Mouse (Mus musculus) c-Kit-negative CD71-positive TER-119-positive erythroid progenitor cells, embryonic 14.5 days (primary cell): Measurements from ENCODE around the gene Gm21964.
A peak's percentile ranks its signal among the peaks of the same experiment; 100 is the strongest.

Source experiments
- DNase-seq: peaks from one replicate; pipeline ENCODE4 v3.0.0-alpha.2; 2013; ENCODE audit warnings: low read depth, low spot score

Gene Gm21964

DNA sequence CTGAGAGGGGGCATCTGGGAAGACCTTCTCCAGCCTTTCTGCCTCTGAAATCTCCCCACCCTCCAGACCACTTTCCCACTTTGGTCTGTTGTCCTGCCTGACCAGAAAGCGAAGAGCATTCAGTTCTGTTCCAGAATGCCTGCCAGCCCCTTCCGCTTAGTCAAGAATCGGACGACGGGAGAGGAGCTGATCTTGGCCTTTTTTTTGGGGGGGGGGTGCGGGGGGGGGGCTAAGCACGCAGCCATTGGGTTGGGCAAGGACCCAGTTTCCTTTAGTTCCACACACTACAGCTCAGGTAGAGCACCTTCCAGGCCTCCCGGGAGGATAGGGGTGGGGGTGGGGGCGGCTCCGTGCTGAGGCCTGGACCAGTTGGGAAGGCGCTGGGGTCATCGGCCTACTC is at the start of gene Gm21964:
Gene Gm21964 (plus strand): TSS at position 301 of the 400 bp plus-strand sequence.
- DNase-seq, result no peak

DNA sequence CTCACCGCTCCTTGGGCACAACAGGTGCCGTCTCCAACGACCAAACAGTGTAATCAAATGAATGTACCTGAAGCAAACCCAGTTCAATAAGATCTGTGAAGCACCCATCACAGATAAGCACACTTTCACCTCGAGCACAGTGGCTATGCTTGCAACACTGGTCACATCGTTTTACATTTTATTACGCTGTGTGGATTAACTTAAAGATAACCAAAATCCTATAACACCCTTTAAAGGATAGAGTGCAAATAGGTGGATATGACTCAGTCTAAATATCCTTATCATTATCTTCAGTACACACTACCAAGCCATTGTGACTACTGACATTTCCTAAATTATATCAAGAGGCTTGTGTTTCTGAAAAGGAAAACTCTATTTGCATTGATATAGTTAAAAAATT is 49.8 kb upstream of the Gm21964 start:
- no peak for DNase-seq

DNA sequence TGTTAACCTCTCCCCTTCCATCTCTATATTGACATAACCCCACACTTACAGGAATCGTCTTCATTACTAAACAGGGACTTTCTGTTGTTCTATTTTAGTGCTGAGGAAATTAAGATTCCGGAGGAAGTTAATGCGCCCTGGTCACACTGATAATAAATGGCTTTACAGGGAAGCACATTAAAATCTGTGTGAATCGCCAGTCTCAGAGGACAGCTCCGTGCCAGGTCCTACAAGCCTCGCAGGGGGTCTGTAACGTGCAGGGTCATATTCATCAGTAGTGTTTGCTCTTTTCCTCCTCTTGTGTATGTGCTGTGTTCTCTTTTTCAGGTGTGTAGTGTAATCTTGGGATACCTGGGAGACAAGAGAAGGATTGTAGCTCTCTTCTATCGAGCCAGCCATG is 42.8 kb upstream of the Gm21964 start:
- no peak for DNase-seq

DNA sequence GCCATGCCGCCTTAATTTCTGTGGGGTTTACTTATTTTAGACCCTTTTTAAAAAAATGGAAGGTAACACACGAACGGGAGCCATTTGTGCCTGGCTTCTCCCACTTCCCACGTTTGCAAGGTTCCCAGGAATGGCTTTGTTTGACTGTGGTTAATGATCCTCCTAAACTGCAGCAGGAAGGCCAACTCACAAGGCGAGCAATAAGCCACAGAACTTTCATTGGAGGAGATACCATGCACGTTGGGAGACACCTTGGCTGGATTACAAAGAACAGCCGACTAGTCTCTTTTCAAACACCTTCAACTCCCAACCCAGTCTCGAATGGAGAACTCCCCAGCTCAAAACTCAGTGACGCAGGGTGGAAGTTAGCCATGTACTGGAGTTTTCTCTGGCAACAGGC is 36.8 kb upstream of the Gm21964 start:
- no peak for DNase-seq

DNA sequence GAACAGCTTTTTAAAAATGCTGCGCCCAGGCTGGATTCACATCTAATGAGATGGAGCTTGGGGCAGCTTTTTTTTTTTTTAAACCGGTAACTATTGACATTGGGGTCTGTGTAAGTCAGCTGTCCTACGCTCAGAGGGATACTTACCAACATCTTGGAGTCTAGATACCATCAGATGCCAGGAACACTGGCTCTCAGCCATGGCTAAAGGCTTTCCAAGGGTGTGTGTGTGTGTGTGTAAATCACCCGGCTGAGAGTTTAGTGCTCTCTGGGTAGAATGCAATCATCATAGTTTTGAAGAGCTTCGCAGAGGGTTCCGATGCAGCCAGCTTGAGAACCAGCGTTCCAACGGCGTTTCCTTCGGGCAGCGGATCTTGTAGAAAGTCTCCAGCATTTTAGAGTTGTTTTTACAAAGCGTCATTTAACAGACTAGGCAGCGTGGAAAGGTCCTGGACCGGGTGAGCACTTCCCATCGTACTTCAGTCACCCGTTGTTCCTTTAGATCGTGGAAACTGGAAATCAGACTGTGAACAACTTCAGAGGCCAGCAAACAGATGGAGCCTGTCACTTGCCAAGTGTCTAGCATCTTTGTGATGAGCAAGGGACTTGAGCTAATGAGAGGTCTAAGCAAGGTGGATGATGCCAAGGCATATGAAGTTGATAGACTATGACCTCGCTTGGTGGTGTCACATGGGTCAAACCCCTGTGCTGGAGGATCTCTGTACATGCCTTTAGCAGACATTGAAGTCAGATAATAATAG is 36.2 kb upstream of the Gm21964 start:
- DNase-seq, result no peak

DNA sequence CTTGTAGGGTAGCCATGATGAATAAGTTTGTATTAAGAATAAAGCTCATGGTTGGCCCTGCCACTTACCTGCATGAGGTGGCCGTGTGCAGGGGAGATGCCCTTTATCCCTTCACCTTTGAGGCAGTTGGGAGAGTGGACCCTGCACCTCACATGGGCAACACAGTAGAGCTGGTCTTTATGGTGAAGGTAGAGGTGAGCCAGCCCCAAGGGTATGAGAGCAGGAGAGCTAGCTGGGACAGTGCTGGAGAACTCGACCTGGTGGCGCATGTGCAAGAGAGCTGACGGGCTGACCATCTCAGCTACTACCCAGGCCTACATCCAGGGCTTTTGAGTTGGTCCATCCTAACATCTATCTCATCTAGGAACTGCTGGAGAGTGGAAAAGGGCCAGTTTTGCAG is 35.3 kb upstream of the Gm21964 start:
- no peak for DNase-seq

DNA sequence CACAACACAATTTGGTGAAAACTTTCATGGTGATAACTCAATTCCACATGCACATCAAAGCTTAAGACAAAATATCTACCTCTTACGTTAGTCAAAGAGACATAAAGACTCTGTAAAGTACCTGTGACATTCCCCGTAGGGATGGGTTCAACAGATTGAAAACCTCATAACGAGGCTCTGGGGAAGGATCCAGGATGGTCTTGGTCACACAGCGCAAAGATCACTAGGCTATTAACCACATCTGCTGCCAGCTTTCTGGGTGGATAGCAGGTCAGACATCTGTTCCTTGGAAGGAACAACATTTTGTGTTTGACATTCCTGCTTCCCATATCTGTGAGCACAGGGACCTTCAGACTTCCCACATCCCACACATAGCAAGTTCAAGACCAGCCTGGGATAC is 31.3 kb upstream of the Gm21964 start:
- DNase-seq, result no peak

DNA sequence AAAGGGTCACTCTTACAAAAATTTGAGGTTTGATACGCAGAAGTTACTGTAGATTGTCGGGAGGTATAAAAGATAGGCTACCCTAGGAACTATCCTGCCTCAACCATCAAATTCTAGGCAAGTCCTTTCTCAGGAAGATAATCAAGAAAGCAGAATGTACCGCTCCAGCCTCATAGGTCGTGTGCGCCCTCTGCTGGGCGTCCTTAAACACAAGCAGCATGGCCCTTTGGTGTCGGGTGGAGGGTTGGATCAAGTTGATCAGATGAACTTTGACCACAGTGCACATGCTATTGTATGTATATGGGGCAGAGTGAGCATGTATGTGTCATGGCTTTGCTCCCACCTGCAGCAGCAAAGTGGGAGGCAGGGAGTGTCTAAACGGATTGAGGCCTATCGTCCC is 29.4 kb upstream of the Gm21964 start:
- peak; percentile 24 for DNase-seq

DNA sequence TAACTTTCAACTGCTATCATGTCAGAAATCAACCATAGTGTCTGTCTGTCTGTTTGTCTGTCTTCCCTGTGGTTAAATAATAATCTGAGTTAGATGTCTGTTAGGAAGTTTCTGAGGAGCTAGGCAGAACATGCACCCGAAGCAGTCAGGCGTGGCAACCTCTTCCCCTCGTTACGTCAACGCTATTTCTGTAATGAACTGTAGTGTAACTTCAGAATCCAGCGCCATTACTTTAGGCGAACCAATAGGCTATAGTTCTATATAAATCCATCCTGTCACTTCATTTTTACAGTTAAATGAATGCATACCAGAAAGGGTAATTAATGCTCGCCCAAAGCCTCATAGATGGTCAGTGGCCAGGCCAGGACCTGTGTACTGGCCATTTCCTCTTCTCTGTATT is 26.5 kb upstream of the Gm21964 start:
- DNase-seq, result no peak

DNA sequence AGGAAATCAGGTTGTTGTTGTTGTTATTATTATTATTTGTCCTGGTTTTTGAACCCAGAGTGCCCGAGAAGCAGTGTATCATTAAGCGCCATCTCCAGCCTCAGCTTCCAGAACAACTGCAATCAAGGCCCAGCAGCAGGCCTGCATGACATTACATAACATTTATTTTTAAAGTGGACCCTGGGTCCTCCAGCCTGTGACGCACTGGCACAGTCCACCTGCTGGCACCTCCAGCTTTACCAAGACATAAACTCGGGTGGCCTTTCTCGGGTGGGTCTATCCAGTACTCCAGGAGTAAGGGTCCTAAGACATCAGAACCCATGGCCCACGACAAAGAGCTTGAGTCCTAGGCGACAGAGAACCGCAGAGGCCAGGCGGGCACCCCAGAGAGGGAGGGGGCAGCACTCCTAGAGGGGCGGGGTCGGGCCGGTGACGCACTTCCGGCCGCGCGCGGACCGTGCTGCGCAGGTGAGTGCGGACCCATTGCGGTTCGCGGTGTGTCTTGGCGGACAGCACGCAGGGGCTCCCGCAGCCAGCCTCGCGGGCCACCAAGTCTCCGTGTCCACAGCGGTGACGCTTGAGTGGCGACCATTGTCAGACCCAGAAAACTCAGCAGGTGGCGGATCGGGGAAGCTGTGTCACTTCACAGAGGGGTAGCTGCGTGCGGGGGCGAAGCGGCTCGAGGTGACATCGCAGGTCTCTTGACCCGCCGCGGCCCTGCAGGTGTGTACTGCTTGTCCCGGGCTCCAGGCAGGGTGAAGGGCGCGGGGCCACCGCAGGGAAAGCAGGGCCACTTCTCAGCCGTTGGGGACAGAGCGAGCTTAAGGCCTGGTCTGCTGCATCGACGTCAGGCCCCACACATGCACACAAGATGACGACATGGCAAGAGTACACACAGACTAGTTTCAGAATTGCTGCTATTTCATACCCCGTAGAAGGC is 21.5 kb upstream of the Gm21964 start, which contains the start of gene Zfp612:
Gene Zfp612 (plus strand): TSS at position 465 of the 940 bp plus-strand sequence.
- no peak for DNase-seq

DNA sequence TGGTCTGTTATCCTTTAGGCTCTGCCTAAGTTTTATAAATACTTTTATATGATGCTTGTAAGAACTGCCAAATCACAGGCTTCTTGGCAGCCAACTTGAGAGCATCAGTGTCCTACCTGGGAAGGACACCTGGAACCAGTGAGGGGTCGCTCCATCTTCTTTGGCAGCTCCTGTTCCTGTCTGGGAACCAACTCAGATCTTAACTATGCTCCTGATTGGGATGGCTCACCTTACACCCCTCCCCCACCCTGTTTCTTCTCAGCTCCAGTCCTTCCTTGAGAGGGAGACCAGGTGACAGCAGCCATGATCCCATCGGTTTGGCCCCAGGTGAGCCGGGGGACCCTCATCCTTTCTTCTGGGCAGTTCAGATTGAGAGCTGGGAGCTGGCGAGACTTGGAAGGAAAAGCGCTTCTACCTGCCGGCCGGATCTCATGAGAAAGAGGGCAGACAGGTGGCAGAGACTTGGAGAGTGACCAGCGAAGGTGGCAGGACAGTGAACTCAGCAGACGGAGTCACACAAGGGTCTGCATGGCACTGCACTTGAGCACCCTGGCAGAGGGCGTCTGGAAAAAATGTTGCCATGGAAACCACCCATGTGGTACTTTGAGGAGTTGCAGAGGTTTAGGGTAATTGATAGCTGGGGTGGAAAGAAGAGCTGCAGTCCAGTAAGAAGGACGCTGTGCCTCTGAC is 18.4 kb upstream of the Gm21964 start:
- DNase-seq, result no peak

DNA sequence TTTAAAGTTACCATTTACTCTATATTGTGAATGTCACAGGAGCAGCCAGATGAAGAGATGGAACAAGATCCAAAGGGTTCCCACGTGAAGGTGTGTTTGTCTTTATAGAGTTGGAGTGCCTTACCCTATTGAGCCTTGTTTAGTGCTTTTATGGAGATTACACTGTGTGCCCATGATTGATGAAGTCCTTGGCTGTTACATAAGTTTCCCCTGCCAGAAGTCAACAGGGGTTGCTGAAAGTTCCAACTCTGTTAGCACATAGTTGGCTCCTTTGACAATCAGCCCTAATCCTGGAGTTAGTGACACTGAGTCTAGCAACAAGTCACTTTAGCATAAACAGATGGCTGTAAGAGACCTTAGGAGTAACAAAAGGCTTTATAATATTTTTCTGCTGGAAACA is 9.1 kb upstream of the Gm21964 start:
- no peak for DNase-seq

DNA sequence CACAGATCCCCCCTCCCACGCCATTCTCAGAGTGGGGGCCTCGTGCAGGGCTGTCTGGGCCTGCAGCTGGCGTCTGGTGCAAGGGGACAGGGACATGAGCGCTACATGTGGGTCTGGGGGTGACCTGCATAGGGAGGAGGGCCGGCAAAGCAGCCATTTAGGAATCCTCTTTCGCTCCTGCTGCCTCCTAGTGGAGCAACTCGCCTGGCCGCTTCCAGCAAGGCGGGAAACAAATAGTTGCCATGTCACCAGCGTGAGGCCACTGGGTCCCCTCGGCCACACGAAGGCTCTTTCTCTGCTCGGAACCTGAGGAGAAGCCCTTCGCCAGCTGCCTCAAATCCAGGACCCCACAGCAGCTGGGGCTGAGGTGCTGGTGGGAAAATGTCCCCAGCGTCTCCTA is 669 bp downstream of the Gm21964 start:
- no peak for DNase-seq

DNA sequence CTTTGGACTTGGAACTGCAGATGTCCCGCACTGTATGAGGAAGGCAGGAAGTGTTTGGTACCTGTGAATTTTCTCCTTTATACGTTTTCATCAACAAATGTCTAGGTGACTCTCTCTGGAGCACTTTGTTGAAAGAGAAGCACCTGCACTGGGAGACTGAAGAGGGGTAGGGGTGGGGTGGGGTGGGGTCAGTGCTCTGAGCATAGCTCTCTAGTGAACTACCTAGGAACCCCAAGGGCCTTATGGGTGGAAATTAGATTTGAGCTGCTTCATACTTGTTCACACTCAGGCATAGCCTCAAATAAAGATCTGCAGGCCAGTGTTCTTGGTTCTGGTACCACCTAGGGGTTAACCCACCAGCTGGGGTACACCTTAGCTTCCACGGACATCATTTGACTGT is 1.6 kb downstream of the Gm21964 start, which contains the start of gene Gm17720:
Gene Gm17720 (minus strand): TSS at position 101 of the 400 bp plus-strand sequence.
- DNase-seq, result no peak

DNA sequence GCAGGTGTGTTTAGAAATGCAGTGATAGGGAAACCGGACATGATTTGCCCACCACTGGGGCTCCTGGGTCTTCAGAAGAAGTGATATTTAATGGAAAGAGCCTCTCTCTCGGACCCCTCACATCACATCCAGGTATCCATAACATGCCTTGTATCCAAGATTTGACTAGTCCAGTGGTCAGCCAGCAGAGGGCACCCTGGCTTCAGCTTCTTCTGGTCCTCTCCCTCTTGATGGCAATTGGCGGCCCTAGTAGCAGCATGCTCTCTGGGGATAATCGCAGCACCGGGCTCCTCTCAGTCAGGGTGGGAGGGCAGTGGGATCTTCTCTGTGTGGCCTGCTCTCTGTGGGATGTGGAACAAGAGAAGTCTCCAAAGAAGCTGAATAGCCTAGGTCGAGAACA is 18.7 kb downstream of the Gm21964 start:
- no peak for DNase-seq

DNA sequence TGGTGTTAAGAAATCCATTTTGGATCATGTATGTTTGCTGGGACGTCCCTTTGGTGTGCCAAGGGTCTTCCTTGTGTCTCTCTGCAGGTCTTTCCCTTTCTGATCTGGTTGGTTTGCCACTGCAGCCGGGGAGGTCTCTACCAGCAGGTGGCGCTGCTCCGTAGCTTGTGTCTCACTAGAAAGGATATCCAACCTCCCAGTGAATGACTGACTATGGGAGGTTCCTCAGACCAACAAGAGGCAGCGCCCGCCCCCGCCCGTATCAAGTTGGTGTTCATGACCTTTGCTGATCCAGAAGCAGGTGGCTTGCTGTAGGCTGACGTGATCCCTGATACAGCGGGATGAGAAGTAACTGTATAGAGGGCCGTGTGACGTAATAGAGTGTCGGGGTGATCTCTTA is 29.5 kb downstream of the Gm21964 start:
- DNase-seq, result peak; percentile 9

DNA sequence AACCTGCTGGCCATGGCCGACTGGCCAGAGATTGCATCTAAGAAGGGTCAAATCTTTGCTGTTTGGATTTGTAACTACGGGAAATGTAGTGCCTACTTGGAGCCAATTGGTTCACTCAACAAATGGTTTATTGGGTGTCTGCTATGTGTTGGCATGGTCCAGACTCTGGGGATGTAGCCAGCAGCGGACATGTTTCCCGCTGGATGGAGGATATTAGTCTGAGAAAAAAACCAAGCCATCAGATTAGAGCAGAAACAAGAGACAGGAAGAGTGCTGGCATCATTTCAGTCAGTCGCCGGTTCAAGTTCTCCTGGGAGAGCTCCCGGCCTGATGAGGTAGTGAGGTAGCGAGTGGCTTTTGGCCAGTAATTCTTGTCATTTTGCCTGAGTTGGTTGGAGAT is 33.2 kb downstream of the Gm21964 start:
- DNase-seq, result no peak

DNA sequence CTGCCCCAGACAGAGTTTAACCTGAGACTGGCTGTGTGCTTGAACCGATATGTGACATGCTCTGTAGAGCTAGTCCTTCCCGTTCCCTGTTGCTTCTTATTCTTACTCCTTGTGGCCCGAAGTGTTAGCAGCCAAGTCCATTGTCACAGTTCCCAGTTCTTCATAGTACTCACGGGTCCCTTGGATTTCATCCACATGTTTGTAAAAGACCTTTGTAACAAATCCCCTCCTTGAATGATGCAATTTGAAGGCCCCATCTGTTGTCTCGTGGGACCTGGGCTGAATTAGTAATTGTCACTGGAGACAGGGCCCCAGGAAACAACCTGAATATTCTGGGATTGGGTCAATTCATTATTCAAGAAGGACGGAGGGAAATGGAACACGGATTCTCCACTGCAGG is 34.5 kb downstream of the Gm21964 start:
- no peak for DNase-seq

DNA sequence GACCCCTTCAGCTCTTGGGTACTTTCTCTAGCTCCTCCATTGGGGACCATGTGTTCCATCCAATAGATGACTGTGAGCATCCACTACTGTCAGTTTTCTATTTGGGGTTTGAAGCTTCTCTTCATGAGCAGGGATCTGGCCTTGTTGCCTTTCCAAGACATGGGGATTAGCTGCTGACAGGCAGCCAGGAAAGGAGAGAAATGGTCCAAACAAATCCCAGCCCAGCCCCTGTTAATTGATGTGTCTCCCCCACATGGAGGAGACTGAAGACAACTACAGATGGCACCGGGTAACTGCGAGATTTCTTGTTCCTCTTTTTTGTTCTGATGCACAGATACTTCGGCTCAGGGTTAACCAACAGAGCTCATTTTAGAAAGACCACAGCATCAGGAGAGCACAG is 39.1 kb downstream of the Gm21964 start:
- no peak for DNase-seq

DNA sequence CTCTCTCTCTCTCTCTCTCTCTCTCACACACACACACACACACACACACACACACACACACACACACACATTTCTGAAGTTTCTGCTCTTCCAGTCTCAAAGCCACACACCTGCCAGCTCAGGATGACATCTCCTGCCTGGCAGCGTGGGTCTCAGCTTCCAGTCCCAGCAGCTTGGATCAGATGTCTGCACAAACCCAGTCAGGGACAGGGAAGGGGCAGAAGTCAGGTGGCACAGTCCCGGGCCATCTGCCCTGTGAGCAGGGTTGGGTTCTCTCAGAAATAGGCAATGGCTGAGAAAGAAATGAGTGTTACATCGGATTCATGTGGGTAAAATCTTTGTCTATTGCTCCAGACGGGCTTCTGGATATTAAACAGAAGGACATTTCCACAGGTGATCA is 39.8 kb downstream of the Gm21964 start:
- DNase-seq, result no peak

DNA sequence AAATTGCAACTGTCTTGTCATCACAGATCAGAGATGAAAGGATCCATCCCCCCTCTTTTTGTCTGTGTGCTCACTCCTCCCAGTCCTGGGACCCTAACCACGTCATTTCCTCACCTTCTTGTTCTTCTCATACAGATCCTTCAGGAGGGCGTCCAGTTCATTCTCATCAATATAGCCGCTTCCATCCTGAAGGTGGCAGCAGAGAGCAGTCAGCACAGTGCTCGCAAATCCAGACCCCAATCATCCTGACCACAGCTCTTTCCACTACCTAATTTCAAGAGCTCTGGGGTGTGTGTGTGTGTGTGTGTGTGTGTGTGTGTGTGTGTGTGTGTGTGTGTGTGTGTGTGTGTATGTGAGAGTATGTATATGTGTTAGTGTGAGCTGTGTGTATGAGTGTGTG is 44.5 kb downstream of the Gm21964 start:
- peak; percentile 8 for DNase-seq

DNA sequence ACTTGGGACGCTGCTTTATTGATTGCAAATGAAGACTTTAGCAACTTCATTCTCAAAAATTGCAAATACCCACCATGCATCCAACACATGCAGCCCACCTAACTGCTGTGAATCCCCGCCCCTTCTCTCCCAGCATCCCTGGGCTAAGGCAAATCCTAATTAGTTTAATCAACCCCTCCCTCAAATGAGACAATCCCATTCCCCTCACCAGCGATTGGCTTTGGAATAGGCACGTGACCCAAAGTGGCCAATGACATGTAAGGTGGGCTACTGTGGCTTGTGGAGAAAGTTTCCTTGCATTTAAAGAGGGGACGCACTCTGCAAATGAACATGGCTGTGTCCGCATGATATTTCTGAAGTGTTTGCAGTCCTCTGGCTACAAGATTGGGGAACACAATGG is 51.9 kb downstream of the Gm21964 start:
- DNase-seq, result no peak
